Mouse (Mus musculus): ENCODE measurements around the gene Tm7sf3.
"Not testable (repeated sequence)": the region's sequence is repeated elsewhere in the genome, so short reads cannot be mapped to it uniquely, and the experiment has no call there.

Gene Tm7sf3

DNA sequence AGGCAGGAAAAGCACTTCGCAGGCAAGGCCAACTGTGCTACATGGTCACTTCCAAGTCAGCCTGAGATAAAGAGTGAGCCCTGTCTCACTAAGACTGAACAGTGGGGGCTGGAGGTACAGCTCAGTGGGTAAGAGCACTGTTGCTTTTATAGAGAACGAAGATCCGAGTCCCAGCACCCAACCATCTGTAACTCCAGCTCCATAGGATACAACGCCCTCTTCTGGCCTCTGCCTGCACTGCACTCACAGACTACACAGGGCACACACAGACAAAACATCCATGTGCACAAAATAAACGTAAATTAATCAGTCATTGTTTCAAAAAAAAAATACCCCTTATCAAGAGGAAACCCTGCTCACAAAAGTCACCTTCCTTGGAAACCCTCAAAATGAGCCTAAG, 28.7 kb downstream of the Tm7sf3 start:
- DNase-seq (ENCODE audit: low spot score in 2 of 2) = peak in 1 of 2 experiments; percentile 15

DNA sequence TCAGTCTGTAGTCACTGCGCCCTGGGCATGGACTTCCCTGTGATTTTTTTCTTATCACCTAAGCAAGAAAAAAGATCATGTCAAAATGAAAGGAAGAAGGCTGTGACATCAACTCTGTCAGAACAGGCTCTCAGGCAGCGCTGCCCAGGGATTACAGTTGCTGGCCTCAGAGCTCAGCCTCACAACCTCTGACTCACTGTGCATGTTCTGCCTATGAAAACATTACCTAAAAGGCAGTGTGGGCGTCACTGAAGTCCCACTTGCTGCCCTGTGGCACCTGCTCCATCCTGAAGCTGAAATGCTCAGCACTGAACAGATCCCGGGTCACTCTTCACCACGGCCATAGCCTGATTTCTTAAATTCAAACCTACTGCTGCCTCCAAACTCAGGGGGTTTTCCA, 29.9 kb downstream of the Tm7sf3 start:
- no peak for DNase-seq (ENCODE audit: low spot score in 2 of 2)

- peak; percentile 42 to 76 for DNase-seq (ENCODE audit: low spot score in 2 of 2)
Observed at GRCm38 (mm10) chr6:146611897-146612296, 30.7 kb downstream of the Tm7sf3 start.

DNA sequence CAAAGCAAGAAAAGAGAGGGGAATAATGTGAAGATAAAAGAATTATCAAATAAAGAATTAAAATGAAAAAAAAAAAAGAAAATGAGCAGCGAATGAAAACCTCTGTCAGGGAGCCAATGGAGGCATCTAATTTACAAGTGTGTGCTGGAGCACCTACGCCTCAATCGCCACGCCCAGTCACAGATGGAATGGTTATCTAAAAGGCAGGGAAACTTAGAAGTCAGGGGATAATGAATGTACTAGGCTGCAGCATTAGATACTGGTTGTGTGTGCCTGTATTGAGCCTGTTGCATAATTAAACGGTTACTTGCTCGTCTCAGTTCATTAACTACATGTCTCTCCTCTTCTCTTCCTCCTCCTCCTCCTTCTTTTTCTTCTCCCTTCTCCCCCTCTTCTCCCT, 31.2 kb downstream of the Tm7sf3 start:
- peak in 1 of 2 experiments; percentile 70 for DNase-seq (ENCODE audit: low spot score in 2 of 2)

GRCm38 (mm10) chr6:146603651-146604050, 39.0 kb downstream of the Tm7sf3 start:
- no peak for DNase-seq (ENCODE audit: low spot score in 2 of 2)

DNA sequence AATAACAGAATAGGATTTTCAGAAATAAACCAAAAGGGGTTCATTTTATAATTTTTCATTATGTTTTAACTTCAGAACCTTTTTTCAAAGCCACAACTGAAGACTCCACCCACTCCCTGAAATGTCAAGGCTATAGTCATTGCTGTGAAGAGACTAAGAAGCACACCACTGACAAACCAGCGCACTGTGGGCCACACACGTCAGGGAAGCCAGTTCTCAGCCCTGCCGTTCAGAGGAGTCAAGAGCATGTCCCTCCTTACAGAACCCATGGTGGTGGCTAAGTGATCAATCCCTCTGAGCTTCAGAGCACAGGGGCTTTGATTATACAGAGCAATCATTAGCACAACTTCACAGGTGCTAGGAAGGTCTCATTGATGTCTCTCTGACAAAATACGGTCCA, 40.0 kb downstream of the Tm7sf3 start:
- DNase-seq (ENCODE audit: low spot score in 2 of 2) = no peak

- DNase-seq (ENCODE audit: low spot score in 2 of 2) = no peak
Observed at GRCm38 (mm10) chr6:146585134-146585533, 57.5 kb downstream of the Tm7sf3 start.

- peak in 1 of 2 experiments; percentile 28 for DNase-seq (ENCODE audit: low spot score in 2 of 2)
Observed at GRCm38 (mm10) chr6:146583366-146584046, 59.1 kb downstream of the Tm7sf3 start.

- DNase-seq (ENCODE audit: low spot score in 2 of 2) = no peak
Observed at GRCm38 (mm10) chr6:146580381-146580926, 62.2 kb downstream of the Tm7sf3 start.

- peak; percentile 23 to 67 for DNase-seq (ENCODE audit: low spot score in 2 of 2)
Observed at GRCm38 (mm10) chr6:146578586-146578985, 64.0 kb downstream of the Tm7sf3 start.

GRCm38 (mm10) chr6:146578111-146578531, 64.5 kb downstream of the Tm7sf3 start:
- DNase-seq (ENCODE audit: low spot score in 2 of 2) = peak; percentile 75 to 90

DNA sequence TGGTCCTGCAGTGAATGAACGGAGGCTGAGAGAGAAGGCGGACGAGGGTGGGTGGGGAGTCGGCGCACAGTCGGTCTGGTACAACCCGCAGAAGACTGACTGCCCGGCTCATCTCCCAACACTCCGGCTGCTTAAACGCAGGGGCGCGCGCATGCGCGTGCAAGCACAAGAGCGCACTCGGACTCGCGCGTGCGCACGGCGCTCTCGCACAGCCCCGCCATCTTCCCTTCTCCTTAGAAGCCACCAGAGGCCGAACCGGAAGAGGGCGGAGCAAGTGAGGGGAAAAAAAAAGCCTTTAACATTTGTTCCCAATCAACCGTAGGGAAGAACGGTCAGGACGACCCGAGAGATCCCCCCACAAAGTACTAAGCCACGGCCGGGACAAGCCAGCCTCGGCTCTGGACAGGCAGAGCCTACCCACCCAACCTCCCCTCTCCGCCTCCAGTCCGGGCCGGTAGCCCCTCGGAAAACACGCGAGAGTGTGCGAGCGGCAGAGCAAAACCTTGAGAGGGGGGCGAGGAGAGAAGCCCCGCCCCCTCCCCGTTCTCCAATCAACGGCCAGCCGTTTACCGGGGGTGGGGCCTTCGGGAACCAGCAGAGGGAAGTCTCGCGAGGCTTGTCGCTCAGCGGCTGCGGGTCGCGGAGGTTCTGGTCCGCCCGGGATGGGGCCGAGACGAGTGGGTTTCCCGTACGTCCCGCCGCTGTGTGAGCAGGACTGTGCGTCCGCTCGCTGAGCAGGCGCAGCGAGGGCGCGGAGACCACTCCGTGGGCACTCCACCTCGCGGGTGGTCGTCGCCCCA, 65.1 kb downstream of the Tm7sf3 start, which contains the start of gene Ints13:
Gene Ints13 (minus strand): TSS at position 526 of the 800 bp plus-strand sequence.
- peak; percentile 97 to 98 for DNase-seq (ENCODE audit: low spot score in 2 of 2)

GRCm38 (mm10) chr6:146576903-146577302, 65.7 kb downstream of the Tm7sf3 start, which contains the start of gene Fgfr1op2:
Gene Fgfr1op2 (plus strand): TSS chr6:146577203.
- no peak for DNase-seq (ENCODE audit: low spot score in 2 of 2)

DNA sequence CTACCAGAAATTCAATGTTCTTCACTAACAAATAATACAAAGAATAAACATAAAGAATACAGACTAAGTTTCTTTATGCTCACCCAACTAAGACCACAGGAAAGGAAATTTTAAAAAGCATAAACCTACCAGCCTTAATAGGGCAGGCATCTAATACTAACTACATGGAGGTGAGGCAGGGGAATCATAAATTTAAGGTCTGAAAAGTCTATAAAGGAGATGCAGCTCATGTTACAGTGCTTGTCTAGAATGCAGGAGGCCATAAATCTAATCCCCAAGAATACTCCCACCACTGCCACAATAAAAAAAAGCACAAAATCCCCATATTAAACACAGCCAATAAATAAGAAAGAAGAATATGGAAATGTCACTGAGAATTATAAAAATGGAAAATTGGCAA, 70.6 kb downstream of the Tm7sf3 start:
- no peak for DNase-seq (ENCODE audit: low spot score in 2 of 2)

DNA sequence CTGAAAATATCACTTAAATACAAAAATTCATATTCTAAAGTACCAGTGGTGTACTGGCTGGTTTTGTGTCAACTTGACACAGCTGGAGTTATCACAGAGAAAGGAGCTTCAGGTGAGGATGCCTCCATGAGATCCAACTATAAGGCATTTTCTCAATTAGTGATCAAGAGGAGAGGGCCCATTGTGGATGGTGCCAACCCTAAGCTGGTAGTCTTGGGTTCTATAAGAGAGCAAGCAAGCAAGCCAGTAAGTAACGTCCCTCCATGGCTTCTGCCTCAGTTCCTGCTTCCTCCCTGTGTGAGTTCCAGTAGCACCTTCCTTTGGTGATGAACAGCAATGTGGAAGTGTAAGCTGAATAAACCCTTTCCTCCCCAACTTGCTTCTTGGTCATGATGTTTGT, 80.2 kb downstream of the Tm7sf3 start:
- not testable (repeated sequence) for DNase-seq (ENCODE audit: low spot score in 2 of 2)
